24 mouse cellular contexts compared by ENCODE assay signal in the genomic region with DNA sequence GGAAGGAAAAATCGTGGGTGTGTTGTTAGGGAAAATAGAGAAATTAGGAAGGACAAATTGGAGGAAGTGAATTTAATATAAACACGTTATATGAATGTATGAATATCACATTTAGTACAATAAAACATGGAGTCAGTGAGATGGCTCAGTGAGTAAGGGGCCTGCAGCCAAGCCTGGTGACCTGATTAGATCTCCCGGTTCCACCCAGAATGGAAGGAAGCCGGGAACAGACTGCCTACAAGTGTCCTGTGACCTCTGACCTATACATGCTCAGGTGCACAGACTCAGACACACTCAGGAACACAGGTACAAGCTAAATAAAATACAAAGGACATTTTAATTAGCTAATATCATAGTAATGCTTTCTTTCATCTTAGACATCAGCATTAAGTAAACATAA. TPM values are rescaled to one million over a fixed set of nuclear protein-coding genes. Genes with fewer than 3 reads are reported as not detected.
"Had no signal": no experiment of that assay in that cellular context is flagged by ENCODE, and none has a peak within 500 bp of the region (broad histone marks: within the 10 kb centered on the region; RNA-seq: fewer than 3 reads in every experiment).

No protein-coding gene starts in this region.

- H3K9ac ChIP-seq: embryonic facial prominence, embryonic 12.5 days; embryonic facial prominence, embryonic 13.5 days; embryonic facial prominence, embryonic 15.5 days; forebrain, embryonic 12.5 days; forebrain, embryonic 13.5 days; forebrain, embryonic 15.5 days; forebrain, postnatal 0 days had no signal

- H3K27me3 ChIP-seq: embryonic facial prominence, embryonic 12.5 days; embryonic facial prominence, embryonic 13.5 days; embryonic facial prominence, embryonic 15.5 days; forebrain, embryonic 12.5 days; forebrain, embryonic 13.5 days; forebrain, embryonic 15.5 days had no signal

- DNase-seq: cerebellum, postnatal 10 days; cerebellum, postnatal 14 days; cerebellum, postnatal 25 days; cerebellum, postnatal 36 days; embryo, embryonic 11 days; forebrain, postnatal 0 days; gastrocnemius, adult 2 months; gastrocnemius, postnatal 10 days; gastrocnemius, postnatal 14 days; gastrocnemius, postnatal 25 days; gastrocnemius, postnatal 36 days; heart, adult 11 months; heart, adult 18-20 months; heart, adult 2 months had no signal

- H3K4me3 ChIP-seq: embryonic facial prominence, embryonic 10.5 days; embryonic facial prominence, embryonic 12.5 days; embryonic facial prominence, embryonic 13.5 days; embryonic facial prominence, embryonic 15.5 days; erythroblast, embryonic 14.5 days; forebrain, embryonic 10.5 days; forebrain, embryonic 12.5 days; forebrain, embryonic 13.5 days; forebrain, embryonic 15.5 days; gastrocnemius, adult 2 months; heart, adult 2 months; heart, embryonic 10.5 days had no signal

- H3K36me3 ChIP-seq: embryonic facial prominence, embryonic 10.5 days; embryonic facial prominence, embryonic 12.5 days; embryonic facial prominence, embryonic 13.5 days; embryonic facial prominence, embryonic 15.5 days; forebrain, embryonic 10.5 days; forebrain, embryonic 12.5 days; forebrain, embryonic 15.5 days; heart, embryonic 10.5 days had no signal

- H3K9me3 ChIP-seq: embryonic facial prominence, embryonic 10.5 days; embryonic facial prominence, embryonic 12.5 days; embryonic facial prominence, embryonic 13.5 days; embryonic facial prominence, embryonic 15.5 days; forebrain, embryonic 10.5 days; forebrain, embryonic 12.5 days; forebrain, embryonic 13.5 days; forebrain, embryonic 15.5 days; heart, embryonic 10.5 days had no signal

- H3K4me1 ChIP-seq: embryonic facial prominence, embryonic 10.5 days; embryonic facial prominence, embryonic 12.5 days; embryonic facial prominence, embryonic 13.5 days; embryonic facial prominence, embryonic 15.5 days; forebrain, embryonic 10.5 days; forebrain, embryonic 12.5 days; forebrain, embryonic 13.5 days; forebrain, embryonic 15.5 days; heart, embryonic 10.5 days had no signal

- H3K27ac ChIP-seq: embryonic facial prominence, embryonic 10.5 days; embryonic facial prominence, embryonic 12.5 days; embryonic facial prominence, embryonic 13.5 days; embryonic facial prominence, embryonic 15.5 days; forebrain, embryonic 10.5 days; forebrain, embryonic 12.5 days; forebrain, embryonic 13.5 days; forebrain, embryonic 15.5 days; gastrocnemius, adult 2 months; heart, adult 2 months had no signal

RNA-seq across cellular contexts. Expression of a gene that starts 12.8 kb away (rescaled TPM):
- polyA plus RNA-seq: erythroblast, embryonic 14.5 days had no signal
